Mouse (Mus musculus) gastrocnemius, postnatal 14 days (tissue): Measurements from ENCODE around the gene Rsl24d1. TPM values are rescaled to one million over a fixed set of nuclear protein-coding genes. Genes with fewer than 3 reads are reported as not detected.
"Not testable (repeated sequence)": the region's sequence is repeated elsewhere in the genome, so short reads cannot be mapped to it uniquely, and the experiment has no call there.

Experiments used
- DNase-seq: peaks from one replicate; pipeline ENCODE4 v3.0.0; 2021; ENCODE audit warnings: mixed read lengths
- intact Hi-C: fragments of 180-260 bp; cut with DNase I; formaldehyde crosslinking; loops from one replicate; pipeline ENCODE4 v1.15.1; 2025; ENCODE audit warnings: low total_unique reads
- long read RNA-seq, 2 experiments: library from polyadenylated mRNA; stranded (forward); transcript quantifications; one replicate each; pipeline ENCODE4 v2.0.0; 2021
- total RNA-seq, 2 experiments: library from RNA; stranded (reverse); gene quantifications; 2 replicates each; pipeline ENCODE4 v1.2.3; 2021

Rsl24d1 gene
- 10 to 100 TPM; 41.2 to 42.7 TPM for total RNA-seq
- long read RNA-seq, experiment 1, transcript Rsl24d1-201 (6 exons, 1,543 nt): major isoform, 23 of 23 reads
- long read RNA-seq, experiment 1, partial matches to known transcripts: 0 of 23 reads
- long read RNA-seq, experiment 1, other reads (novel, unspliced or antisense): 0 of 23 reads
- long read RNA-seq, experiment 2, transcript Rsl24d1-201 (6 exons, 1,543 nt): major isoform, 33 of 35 reads
- long read RNA-seq, experiment 2, partial matches to known transcripts: 2 of 35 reads
- long read RNA-seq, experiment 2, other reads (novel, unspliced or antisense): 0 of 35 reads

DNA sequence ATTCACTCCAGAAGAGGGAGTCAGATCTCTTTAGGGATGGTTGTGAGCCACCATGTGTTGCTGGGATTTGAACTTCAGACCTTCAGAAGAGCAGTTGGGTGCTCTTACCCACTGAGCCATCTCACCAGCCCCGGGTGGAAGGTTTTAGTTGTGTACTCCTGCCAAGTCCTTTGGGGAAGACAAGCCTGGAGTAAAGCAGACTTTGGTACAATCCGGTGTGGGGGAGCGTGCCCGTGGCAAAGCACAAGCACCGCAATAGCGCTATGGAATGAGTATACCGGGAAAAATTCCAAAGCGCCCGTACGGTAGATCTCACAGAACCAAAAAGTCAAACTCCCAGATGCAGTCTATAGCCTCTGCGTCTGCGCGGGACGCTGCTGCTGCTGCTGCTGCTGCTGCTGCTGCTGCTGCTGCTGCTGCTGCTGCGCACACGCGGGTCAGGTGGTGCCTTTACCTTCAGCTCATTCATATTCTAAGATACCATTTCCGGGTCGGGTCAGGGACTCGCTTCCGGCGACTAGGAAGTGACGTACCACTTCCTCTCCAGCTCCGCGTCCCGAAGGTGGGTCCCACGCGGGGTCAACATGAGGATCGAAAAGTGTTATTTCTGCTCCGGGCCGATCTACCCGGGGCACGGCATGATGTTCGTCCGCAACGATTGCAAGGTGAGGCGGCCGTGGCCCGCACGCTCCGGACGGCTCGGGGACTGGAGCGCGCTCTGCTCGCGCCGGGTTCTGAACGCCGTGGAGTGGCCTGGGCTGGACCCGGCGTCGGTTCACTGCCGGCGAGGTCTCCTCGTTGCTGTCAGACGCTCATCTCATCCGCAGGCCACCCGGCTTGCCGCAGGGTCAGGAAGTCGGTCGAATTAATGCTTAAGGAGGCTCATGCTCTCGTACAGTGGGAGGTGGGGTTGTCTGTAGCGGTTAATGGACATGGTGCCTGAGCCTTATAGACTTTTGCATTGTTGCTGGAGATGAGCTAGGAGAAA lies at the start of gene Rsl24d1:
TSS of gene Rsl24d1 (plus strand) at position 508 of the 988 bp plus-strand sequence.
- intact Hi-C loops: no loop called here
- DNase-seq: peak; percentile 80

DNA sequence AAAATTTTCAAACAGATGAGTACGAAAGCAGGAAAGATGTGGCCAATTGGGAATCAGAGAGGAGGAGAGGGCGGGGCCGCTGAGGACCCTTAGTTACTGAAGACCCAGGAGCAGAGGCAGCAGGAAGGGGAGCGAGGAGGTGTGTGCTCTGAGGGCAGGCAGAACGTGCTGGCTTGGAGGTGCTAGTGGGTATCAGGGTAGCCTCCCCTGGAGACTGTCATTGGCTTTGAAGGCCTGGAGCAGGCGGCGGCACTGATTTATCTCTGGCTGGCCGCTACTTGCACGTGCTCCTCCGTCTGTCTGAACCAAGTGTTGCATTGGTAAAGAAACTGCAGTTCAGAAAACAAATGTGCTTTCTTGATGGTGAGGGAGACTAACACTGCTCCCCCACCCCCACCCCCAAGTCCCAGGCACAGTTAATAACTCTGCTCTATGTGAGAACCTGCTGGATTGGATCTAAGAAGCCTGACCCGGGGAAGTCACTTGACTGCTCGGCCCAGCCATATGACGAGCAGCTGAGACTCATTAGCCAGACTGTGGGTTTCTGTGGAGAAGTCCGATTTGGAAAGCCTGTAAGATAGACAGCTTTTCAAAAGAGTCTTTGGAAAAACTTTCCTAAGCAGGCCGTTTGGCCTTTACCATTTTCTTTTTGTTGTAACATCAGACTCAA lies 49.5 kb upstream of the Rsl24d1 start:
- intact Hi-C loops: no loop called here
- DNase-seq: no peak

DNA sequence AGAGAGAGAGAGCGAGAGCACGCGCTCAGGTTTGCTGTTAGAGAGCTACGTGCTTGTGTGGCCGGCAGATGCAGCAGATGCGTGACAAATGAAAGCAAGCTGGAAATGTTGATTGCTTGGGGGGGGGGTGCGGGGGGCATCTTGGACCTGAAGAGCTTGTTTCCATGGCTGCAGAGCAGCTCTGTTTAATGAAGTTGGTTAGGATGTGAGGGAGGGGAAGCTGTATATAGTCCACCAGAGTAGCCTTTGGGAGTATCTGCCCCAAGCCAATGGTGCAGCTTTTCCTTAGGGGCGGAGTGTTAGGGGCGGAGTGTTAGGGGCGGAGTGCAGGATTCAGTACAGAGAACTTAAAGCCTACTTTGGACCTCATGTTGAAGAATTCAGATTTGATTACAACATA lies 46.1 kb upstream of the Rsl24d1 start:
- intact Hi-C loops: no loop called here
- no peak for DNase-seq

DNA sequence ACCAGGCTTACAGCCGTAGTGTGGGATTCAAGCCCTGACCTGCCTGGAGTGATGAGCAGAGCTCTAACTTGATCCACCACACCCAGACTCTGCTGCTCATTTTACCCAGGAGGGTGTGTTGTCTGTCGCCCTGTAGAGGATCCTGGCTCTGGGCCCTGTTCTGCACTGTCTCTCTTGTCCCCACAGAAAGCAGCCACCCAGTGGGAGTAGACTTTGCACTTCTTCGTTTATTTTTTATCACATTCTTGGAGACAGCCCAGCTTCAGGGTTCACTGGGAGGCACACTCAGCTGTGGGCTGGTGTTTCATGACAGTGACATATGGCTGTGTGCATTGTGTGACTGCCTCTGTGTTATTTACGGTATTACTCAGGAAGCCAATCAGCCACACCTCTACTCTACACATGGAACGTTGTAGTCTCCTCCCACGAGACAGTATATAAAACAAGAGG lies 45.0 kb upstream of the Rsl24d1 start:
- DNase-seq: no peak
- intact Hi-C loops: no loop called here

DNA sequence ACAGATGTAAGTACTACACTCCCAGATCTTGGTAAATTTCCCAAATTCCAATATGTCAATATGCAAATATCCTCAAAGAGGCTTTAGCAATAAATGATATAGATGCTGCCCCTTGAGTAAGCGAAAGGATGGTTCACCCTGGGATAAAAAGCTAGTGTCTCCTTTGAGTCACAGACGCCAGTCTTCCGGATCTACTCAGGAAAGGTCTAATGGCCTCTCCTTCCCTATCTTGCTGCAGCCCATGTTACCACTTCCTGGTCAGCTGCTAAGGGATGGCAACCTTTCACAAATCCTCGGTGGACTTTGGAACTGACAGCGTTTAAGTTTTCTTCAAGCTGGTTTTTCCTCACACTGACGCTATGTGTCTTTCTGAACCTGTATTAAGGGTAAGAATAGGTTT lies 44.5 kb upstream of the Rsl24d1 start:
- no peak for DNase-seq
- intact Hi-C loops: no loop called here

DNA sequence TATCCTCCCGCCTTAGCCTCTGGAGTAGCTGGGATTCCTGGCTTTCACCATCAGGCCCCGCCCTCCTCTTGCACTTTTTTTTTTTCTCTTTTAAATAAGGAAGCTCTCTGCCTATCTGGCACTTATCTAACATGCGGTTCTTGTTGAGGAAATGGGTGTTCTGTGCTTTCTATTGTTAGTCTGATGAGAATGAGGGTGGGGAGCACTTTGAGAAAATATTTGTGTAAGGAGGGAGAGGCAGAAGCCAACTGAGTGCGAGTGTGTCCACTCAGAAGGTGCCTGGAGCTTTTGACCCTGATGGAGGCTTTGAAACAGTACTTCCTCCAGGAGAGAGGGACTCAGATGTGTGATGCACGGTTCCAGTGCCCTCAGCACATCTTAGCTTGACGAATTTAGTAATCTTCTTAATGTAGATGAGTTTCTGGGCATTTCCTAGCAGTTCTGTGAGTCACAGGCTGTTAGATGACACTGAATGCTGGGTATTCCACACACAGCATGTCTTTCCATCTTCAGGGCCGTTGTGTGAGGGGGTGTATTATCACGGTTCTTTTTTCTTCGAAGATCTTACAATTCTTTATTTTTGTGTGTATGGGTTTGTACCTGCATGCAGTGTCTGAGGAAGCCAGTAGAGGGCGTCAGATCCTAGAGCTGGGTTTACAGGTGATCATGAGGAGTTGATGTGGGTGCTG lies 42.1 kb upstream of the Rsl24d1 start:
- no peak for DNase-seq
- intact Hi-C loops: no loop called here

DNA sequence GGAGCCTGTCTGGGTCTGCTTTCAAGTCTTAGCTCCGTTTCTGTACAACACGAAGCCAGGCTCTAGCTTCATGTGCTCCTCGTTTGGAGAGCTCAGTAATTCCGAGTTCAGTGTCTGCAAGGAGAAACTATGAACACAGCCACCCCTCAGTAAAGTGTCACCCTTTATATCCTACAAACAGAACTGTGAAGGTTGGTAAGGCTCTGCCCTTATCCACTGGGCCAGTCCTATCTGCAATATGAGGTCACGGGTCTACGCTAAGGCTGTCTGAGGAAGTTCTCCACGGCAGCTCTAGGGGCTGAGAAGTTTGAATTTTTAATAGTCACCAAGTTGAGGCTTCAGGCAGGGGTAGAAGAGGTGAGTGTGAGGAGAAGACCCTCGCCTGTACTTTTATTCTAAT lies 40.8 kb upstream of the Rsl24d1 start:
- intact Hi-C loops: no loop called here
- no peak for DNase-seq

DNA sequence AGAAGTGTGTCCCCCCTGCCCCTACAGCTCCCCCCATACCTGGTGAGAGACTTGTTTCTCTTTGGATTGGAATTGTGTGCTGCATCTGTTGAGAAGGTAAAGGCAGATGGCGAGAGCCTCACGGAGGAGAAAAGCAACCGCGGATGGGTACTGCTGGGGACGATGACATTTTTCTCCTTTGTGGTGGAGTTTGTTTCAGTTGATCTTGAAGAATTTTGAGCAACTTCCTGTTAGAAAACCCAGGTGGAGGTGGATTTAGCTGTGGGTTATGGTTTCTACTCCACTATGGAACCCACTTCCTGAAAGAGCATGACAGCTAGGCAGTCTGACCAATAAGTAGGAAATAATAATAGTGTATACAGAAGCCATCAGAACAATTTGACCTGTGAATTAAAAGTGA lies 40.1 kb upstream of the Rsl24d1 start:
- no peak for DNase-seq
- intact Hi-C loops: no loop called here

DNA sequence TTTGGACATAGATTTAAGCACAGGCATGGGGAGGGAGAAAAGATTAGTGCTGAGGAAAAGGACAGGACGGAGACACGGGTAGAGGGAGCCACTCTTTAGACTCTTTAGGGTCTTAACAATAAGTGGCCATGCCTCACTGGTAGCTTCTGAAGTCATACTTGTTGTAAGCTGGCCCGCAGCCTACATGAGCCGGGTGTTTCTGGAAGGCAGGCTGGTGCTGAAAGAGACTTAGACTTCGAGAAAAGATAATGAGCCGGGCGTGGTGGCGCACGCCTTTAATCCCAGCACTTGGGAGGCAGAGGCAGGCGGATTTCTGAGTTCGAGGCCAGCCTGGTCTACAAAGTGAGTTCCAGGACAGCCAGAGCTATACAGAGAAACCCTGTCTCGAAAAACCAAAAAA lies 33.9 kb upstream of the Rsl24d1 start:
- intact Hi-C loops, DNase-seq: not testable (repeated sequence)

DNA sequence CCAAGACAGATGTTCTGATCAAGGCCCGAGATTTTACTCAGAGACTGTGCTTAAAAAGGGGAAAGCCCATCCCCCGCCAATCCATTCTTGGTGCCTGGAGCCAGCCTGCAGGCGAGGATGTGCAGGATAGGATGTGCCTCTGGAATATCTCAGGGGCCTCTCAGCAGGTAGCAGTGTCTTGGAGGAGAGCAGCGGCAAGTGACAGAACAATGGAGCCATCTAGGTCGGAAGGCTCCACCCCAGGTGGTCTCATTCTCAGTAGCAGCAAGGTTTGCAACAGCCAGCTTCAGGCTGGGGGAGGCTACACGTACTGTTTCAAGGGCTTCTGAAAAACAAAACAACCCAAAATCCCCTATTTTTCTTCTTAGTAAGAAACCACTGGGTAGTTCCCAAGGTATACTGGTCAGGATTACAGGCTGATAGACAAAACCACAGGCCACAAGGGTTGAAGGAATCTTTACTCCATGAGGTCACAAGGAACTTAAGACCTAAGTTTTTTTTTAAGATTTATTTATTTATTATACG lies 33.4 kb upstream of the Rsl24d1 start:
- no peak for DNase-seq
- intact Hi-C loops: no loop called here

DNA sequence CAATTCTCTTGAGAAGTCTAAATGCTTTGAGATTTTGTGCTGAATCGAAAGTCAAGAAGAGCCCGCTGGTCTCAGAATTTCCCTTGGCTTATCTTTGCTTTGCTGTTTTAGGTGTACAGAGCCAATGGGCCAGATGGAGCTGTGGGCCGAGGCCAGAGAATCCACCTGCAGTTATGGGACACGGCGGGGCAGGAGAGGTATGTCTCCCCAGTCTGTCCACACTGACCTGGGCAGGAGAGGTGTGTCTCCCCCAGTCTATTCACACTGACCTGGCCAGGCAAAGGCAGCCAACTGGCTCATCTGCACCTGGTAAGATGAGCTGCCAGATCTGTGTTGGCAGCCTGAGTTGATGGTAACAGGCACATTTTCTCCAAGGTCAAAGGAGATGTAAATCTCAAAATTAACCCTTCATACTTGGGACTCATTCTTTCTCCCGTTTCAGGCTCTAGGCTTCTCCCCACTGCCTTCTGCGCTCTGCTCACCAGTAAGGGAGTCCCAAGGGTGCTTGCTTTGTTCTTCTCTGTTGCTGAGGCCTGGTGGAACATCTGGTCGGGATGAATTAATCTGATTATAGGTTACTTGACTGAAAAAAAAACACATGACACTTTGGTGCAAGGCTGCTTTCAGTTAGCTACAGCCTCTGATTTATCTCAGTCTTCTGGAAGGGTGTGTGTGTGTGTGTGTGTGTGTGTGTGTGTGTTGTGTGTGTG lies 30.8 kb upstream of the Rsl24d1 start:
- DNase-seq: no peak
- intact Hi-C loops: no loop called here

DNA sequence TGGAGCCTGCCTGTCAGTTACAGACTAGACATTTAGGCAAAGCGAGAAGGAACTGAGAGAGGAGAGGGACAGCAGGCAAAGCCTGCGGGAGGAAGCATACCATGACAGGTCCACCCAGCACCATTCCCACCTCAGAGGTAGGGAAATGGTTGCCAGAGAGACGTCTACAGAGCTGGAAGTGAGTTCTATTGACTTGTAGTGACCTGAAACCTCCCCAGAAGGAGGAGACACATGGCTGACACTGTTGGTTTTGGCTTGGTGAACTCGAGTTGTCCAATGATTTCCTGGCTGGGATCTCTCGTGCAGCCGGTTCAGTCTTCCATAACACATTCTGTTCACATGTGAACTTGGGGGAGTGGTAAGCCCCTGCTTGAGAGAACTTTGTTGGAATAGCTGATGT lies 29.3 kb upstream of the Rsl24d1 start:
- no peak for DNase-seq

DNA sequence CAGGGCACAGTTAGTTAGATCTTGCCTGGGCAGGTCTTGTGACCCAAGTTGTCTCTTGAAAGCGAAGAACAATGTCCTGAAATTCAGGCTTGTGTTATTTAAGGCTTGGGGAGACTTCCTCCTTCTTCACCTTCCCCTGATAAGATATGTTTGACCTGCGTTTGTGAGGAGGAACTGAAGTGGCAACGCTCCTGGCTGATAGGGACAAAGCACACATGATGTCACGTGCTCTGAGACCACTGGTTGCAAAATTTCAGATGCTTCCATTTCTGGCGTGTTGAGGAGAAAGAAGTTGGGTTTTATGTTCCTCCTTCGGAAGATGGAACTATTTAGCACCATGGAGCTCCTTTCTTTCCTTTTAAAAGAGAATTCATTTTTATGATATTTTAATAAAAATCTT lies 27.4 kb upstream of the Rsl24d1 start:
- DNase-seq: no peak
- intact Hi-C loops: no loop called here

More for the DNA sequence above, 29.3 kb upstream of the Rsl24d1 start:
- intact Hi-C loops: no loop called here

DNA sequence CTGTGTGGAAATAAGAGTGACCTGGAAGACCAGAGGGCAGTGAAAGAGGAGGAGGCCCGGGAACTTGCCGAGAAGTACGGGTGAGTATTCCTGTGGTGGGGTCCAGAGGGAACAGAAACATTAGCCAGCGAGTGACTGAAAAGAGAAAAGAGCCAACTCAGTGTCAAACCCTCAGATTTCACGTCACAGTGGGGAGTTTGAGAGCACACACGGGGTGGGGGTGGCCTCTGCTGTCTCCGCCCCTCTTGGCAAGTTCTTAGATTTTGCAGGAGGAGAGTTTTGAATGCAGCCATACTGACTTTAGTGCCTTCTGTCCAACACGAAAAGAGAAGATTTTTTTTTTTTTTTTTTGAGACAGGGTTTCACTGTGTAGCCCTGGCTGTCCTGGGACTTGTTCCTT lies 26.1 kb upstream of the Rsl24d1 start:
- DNase-seq: no peak
- intact Hi-C loops: no loop called here

DNA sequence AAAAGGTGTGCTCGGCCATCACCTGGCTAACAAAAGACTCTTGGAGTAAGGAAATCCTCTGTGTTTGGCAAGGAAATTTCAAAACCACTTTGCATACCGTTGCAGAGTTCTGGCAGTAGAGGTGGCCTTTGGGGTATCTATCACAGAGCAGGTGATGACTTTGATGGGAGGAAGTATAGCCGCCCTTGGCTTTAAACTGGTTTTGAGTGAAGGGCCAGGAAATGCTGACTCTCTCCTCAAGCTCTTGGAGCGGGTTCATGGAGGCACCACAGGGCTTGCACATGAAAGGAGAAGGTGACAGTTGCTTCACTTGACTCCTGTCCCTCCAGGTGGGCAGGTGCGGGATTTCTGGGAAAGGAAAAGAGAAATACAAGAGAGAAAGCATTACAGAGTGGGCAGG lies 25.6 kb upstream of the Rsl24d1 start:
- DNase-seq: no peak
- intact Hi-C loops: no loop called here

DNA sequence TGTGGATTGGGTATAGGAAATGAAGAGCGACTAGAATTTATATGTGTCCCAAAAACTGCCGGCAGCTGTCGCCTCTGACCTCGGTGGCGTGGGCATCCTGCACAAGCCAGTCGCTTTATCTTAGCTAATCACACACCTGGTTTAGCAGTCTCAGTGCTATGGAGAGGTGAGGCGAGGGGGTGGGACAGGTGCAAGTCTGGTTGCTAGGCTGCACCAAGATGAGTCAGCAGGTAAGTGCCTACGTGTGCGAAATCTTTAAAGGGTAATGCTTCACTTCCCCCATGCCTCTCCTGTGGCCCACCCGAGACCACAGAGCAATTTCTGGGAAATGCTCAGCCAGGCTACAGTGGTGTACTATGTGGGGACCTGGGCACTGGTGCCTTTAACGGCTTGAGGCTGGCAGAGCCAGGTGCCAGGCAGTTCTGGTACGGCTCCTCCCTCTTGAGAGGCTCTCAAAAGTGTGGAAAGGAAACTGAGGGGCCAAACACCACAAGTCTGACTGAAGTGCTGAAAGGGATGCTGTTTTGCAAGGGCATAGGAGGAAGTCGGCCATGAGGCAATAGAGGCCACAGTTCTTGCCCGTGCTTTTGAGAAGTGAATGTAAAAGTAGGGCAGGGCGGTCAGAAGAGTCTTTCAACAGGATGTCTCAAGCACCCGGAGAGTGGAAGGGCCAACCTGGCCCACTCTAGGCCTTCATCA lies 23.9 kb upstream of the Rsl24d1 start:
- intact Hi-C loops: loop anchor here (2.0 kb wide), 1 partner anchor 43 kb away; no protein-coding TSS in a partner anchor
- DNase-seq: no peak

DNA sequence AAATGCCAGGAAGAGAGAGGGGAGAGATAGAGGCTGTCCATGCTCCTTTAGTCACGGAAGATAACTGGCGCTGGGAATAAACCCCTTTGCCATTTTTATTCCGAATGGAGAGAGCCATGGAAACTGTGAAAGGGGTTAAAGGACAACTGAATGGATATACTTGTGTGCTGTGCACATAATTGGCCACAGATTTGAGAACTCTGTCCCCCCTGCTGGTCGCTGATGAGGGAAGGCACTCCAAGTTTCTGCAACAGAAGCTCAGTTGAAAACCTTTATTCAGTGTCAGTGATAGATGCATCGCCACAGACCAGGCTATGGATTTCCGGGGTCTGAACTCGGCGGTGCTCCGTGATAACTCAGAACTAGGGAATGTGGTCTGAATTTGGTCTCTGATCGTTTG lies 23.1 kb upstream of the Rsl24d1 start:
- DNase-seq: no peak
- intact Hi-C loops: loop anchor here (10.0 kb wide), 1 partner anchor 125 kb away; no protein-coding TSS in a partner anchor

DNA sequence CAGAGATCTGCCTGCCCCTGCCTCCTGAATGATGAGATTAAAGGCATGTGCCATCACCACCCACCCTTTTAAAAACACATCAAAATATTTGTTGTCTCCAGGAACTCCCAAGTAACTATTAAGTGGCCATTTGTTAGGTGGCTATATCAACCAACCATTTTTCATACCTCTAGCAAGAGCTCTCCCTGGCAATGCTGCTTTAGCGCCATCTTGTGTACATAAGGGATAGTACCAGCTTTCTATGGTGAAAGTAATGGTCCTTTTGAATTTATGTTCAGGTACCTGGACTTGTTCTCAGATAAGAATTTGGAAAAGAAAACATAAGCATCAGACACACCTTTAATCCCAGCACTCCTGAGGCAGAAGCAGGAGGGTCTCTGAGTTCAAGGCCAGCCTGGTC lies 21.5 kb upstream of the Rsl24d1 start:
- DNase-seq: no peak
- intact Hi-C loops: loop anchor here (10.0 kb wide), 1 partner anchor 127 kb away; no protein-coding TSS in a partner anchor
